Mouse (Mus musculus) forebrain, embryonic 15.5 days (tissue): ENCODE data around the gene Trank1. TPM values are rescaled to one million over a fixed set of nuclear protein-coding genes. Genes with fewer than 3 reads are reported as not detected.

Experiments
- ATAC-seq: fragments of 200-750 bp; cut with Nextera tagmentation; replicated peaks from 2 replicates; pipeline ENCODE4 v1.8.0; 2017; ENCODE audit warnings: mild to moderate bottlenecking, moderate TSS enrichment, moderate library complexity
- H3K27ac ChIP-seq: fragments of 300-500 bp; sonication (generic); replicated peaks from 2 replicates; pipeline ENCODE4 v1.5.1; 2015; ENCODE audit warnings: mild to moderate bottlenecking, inconsistent platforms
- H3K27me3 ChIP-seq: fragments of 300-500 bp; sonication (generic); 2 replicates; pipeline ENCODE4 v1.6.1; 2015; ENCODE audit warnings: inconsistent platforms
- H3K36me3 ChIP-seq: fragments of 300-500 bp; sonication (generic); 2 replicates; pipeline ENCODE4 v1.6.1; 2015; ENCODE audit warnings: mild to moderate bottlenecking, inconsistent platforms
- H3K4me1 ChIP-seq: fragments of 300-500 bp; sonication (generic); 2 replicates; pipeline ENCODE4 v1.6.1; 2015; ENCODE audit warnings: inconsistent platforms
- H3K4me2 ChIP-seq: fragments of 300-500 bp; sonication (generic); replicated peaks from 2 replicates; pipeline ENCODE4 v1.6.1; 2015; ENCODE audit warnings: mild to moderate bottlenecking, inconsistent platforms
- H3K4me3 ChIP-seq: fragments of 300-500 bp; sonication (generic); 2 replicates; pipeline ENCODE4 v1.5.1; 2015; ENCODE audit warnings: mild to moderate bottlenecking, inconsistent platforms
- H3K9ac ChIP-seq: fragments of 300-500 bp; sonication (generic); replicated peaks from 2 replicates; pipeline ENCODE4 v1.6.1; 2015; ENCODE audit warnings: mild to moderate bottlenecking, inconsistent platforms
- H3K9me3 ChIP-seq: fragments of 300-500 bp; sonication (generic); 2 replicates; pipeline ENCODE4 v1.6.1; 2016; ENCODE audit warnings: inconsistent platforms
- WGBS: fragments of 180-500 bp; shearing (Covaris S2); methylation state at CpG from one replicate; pipeline ENCODE4 v1.1.7; 2015; ENCODE audit warnings: mixed read lengths; 5-methylcytosine and 5-hydroxymethylcytosine counted together
- polyA plus RNA-seq: library from polyadenylated mRNA; unstranded; fragments of >200 nt; fragmentation: Nextera tagmentation; extraction: Ambion mirVana; gene quantifications from 2 replicates; pipeline ENCODE4 v1.2.1, GENCODE M21; 2015

The Trank1 gene
- polyA plus RNA-seq, 1 experiment from 2014 or later: 7.8 TPM

GRCm38 (mm10) chr9:111408012-111408411 lies 96.5 kb downstream of the Trank1 start:
- Histone ChIP-seq H3K9ac (no peak overlapping the region), H3K27me3 (no peaks in the 10 kb centered on the region), H3K4me2 (no peak overlapping the region), H3K27ac (no peak overlapping the region), H3K4me3 (no peak overlapping the region), H3K4me1 (peaks cover 7% of the 10 kb centered on the region), H3K36me3 (no peaks in the 10 kb centered on the region), H3K9me3 (no peaks in the 10 kb centered on the region)
- 43% methylated on average over 6 of the region's 6 CpGs for WGBS
- no peak; the same call in 1 of the 2 replicates for ATAC-seq

- Histone ChIP-seq H3K27ac (no peak overlapping the region), H3K9ac (no peak overlapping the region), H3K9me3 (no peaks in the 10 kb centered on the region), H3K4me2 (no peak overlapping the region), H3K4me1 (peaks cover 7% of the 10 kb centered on the region), H3K27me3 (no peaks in the 10 kb centered on the region), H3K36me3 (no peaks in the 10 kb centered on the region), H3K4me3 (no peak overlapping the region)
- ATAC-seq: no peak
- 75% methylated on average over 10 of the region's 10 CpGs for WGBS
Observed at GRCm38 (mm10) chr9:111408427-111408826, 96.9 kb downstream of the Trank1 start.

- H3K27me3 ChIP-seq: no peaks in the 10 kb centered on the region
- no peak overlapping the region for H3K4me3 ChIP-seq
- WGBS: 60% methylated on average over 16 of the region's 16 CpGs
- ATAC-seq: no peak
- H3K9me3 ChIP-seq: no peaks in the 10 kb centered on the region
- H3K4me2 ChIP-seq: no peak overlapping the region; the same call in 1 of the 2 replicates
- H3K36me3 ChIP-seq: no peaks in the 10 kb centered on the region
- no peak overlapping the region for H3K9ac ChIP-seq
- H3K4me1 ChIP-seq: peaks cover 7% of the 10 kb centered on the region
- H3K27ac ChIP-seq: peak overlapping the region; percentile 13; the same call in 1 of the 2 replicates
Observed at GRCm38 (mm10) chr9:111412471-111413160, 101.1 kb downstream of the Trank1 start.

- Histone ChIP-seq H3K4me2 (no peak overlapping the region), H3K27ac (no peak overlapping the region), H3K27me3 (no peaks in the 10 kb centered on the region), H3K4me3 (no peak overlapping the region), H3K9ac (no peak overlapping the region), H3K9me3 (no peaks in the 10 kb centered on the region), H3K4me1 (no peaks in the 10 kb centered on the region), H3K36me3 (no peaks in the 10 kb centered on the region)
- no peak for ATAC-seq
- WGBS: 59% methylated on average over 2 of the region's 2 CpGs
Observed at GRCm38 (mm10) chr9:111421862-111422261, 110.3 kb downstream of the Trank1 start.

- Histone ChIP-seq H3K4me3 (no peak overlapping the region), H3K9me3 (no peaks in the 10 kb centered on the region), H3K27ac (no peak overlapping the region), H3K27me3 (no peaks in the 10 kb centered on the region), H3K36me3 (no peaks in the 10 kb centered on the region), H3K4me2 (no peak overlapping the region), H3K4me1 (no peaks in the 10 kb centered on the region), H3K9ac (no peak overlapping the region)
- WGBS: 59% methylated on average over 5 of the region's 5 CpGs
- ATAC-seq: no peak
Observed at GRCm38 (mm10) chr9:111422567-111422966, 111.0 kb downstream of the Trank1 start.

- Histone ChIP-seq H3K36me3 (no peaks in the 10 kb centered on the region), H3K9me3 (no peaks in the 10 kb centered on the region), H3K4me1 (no peaks in the 10 kb centered on the region), H3K4me2 (no peak overlapping the region), H3K27me3 (no peaks in the 10 kb centered on the region), H3K9ac (no peak overlapping the region), H3K4me3 (no peak overlapping the region), H3K27ac (no peak overlapping the region)
- WGBS: 59% methylated on average over 6 of the region's 6 CpGs
- ATAC-seq: no peak
Observed at GRCm38 (mm10) chr9:111425113-111425512, 113.6 kb downstream of the Trank1 start.

GRCm38 (mm10) chr9:111425952-111426351 lies 114.4 kb downstream of the Trank1 start:
- no peak overlapping the region for H3K4me3 ChIP-seq
- no peak overlapping the region for H3K4me2 ChIP-seq
- H3K36me3 ChIP-seq: no peaks in the 10 kb centered on the region
- ATAC-seq: no peak
- H3K27ac ChIP-seq: no peak overlapping the region
- WGBS: 83% methylated on average over 4 of the region's 4 CpGs
- no peaks in the 10 kb centered on the region for H3K9me3 ChIP-seq
- H3K4me1 ChIP-seq: no peaks in the 10 kb centered on the region
- H3K27me3 ChIP-seq: no peaks in the 10 kb centered on the region
- H3K9ac ChIP-seq: no peak overlapping the region

GRCm38 (mm10) chr9:111427891-111428555 lies 116.5 kb downstream of the Trank1 start:
- Histone ChIP-seq H3K27ac (no peak overlapping the region), H3K9ac (no peak overlapping the region), H3K9me3 (no peaks in the 10 kb centered on the region), H3K4me3 (no peak overlapping the region), H3K4me1 (no peaks in the 10 kb centered on the region), H3K4me2 (no peak overlapping the region), H3K27me3 (no peaks in the 10 kb centered on the region), H3K36me3 (no peaks in the 10 kb centered on the region)
- WGBS: 88% methylated on average over 9 of the region's 9 CpGs
- ATAC-seq: no peak

GRCm38 (mm10) chr9:111428698-111429362 lies 117.3 kb downstream of the Trank1 start:
- H3K9me3 ChIP-seq: no peaks in the 10 kb centered on the region
- H3K27ac ChIP-seq: no peak overlapping the region
- H3K4me1 ChIP-seq: no peaks in the 10 kb centered on the region
- H3K4me2 ChIP-seq: no peak overlapping the region
- H3K27me3 ChIP-seq: no peaks in the 10 kb centered on the region
- H3K4me3 ChIP-seq: no peak overlapping the region
- no peak for ATAC-seq
- H3K36me3 ChIP-seq: no peaks in the 10 kb centered on the region
- no peak overlapping the region for H3K9ac ChIP-seq
- 74% methylated on average over 8 of the region's 8 CpGs for WGBS

- Histone ChIP-seq H3K9me3 (no peaks in the 10 kb centered on the region), H3K36me3 (no peaks in the 10 kb centered on the region), H3K27ac (no peak overlapping the region), H3K9ac (no peak overlapping the region), H3K4me2 (no peak overlapping the region), H3K4me1 (no peaks in the 10 kb centered on the region), H3K4me3 (no peak overlapping the region), H3K27me3 (no peaks in the 10 kb centered on the region)
- WGBS: 44% methylated on average over 2 of the region's 2 CpGs
- no peak for ATAC-seq
Observed at GRCm38 (mm10) chr9:111429363-111429750, 117.8 kb downstream of the Trank1 start.

GRCm38 (mm10) chr9:111435429-111435828 lies 123.9 kb downstream of the Trank1 start:
- H3K4me2 ChIP-seq: no peak overlapping the region
- 93% methylated on average over 2 of the region's 2 CpGs for WGBS
- H3K4me3 ChIP-seq: no peak overlapping the region
- H3K9ac ChIP-seq: no peak overlapping the region
- no peaks in the 10 kb centered on the region for H3K9me3 ChIP-seq
- no peaks in the 10 kb centered on the region for H3K36me3 ChIP-seq
- H3K4me1 ChIP-seq: peaks cover 7% of the 10 kb centered on the region; the same call in 1 of the 2 replicates
- no peak for ATAC-seq
- no peaks in the 10 kb centered on the region for H3K27me3 ChIP-seq
- no peak overlapping the region for H3K27ac ChIP-seq
